Mouse (Mus musculus) liver, embryonic 12.5 days (tissue): ENCODE data around the gene Itpkb. TPM values are rescaled to one million over a fixed set of nuclear protein-coding genes. Genes with fewer than 3 reads are reported as not detected.

Experiments
- ATAC-seq: fragments of 200-750 bp; cut with Nextera tagmentation; 2 replicates; pipeline ENCODE4 v1.8.0; 2017; ENCODE audit warnings: moderate number of reproducible peaks, mild to moderate bottlenecking, moderate library complexity
- H3K27ac ChIP-seq: fragments of 300-500 bp; sonication (generic); 2 replicates; pipeline ENCODE4 v1.5.1; 2016; ENCODE audit warnings: mild to moderate bottlenecking
- H3K27me3 ChIP-seq: fragments of 300-500 bp; sonication (generic); replicated peaks from 2 replicates; pipeline ENCODE4 v1.6.1; 2016; ENCODE audit warnings: mild to moderate bottlenecking, moderate library complexity
- H3K36me3 ChIP-seq: fragments of 300-500 bp; sonication (generic); 2 replicates; pipeline ENCODE4 v1.6.1; 2016; ENCODE audit warnings: mild to moderate bottlenecking, moderate library complexity
- H3K4me1 ChIP-seq: fragments of 300-500 bp; sonication (generic); 2 replicates; pipeline ENCODE4 v1.6.1; 2016
- H3K4me2 ChIP-seq: fragments of 300-500 bp; sonication (generic); 2 replicates; pipeline ENCODE4 v1.6.1; 2016; ENCODE audit warnings: mild to moderate bottlenecking, moderate library complexity
- H3K4me3 ChIP-seq: fragments of 300-500 bp; sonication (generic); 2 replicates; pipeline ENCODE4 v1.5.1; 2016; ENCODE audit warnings: mild to moderate bottlenecking, moderate library complexity
- H3K9ac ChIP-seq: fragments of 300-500 bp; sonication (generic); 2 replicates; pipeline ENCODE4 v1.6.1; 2016; ENCODE audit warnings: mild to moderate bottlenecking, moderate library complexity
- H3K9me3 ChIP-seq: fragments of 300-500 bp; sonication (generic); replicated peaks from 2 replicates; pipeline ENCODE4 v1.6.1; 2016; ENCODE audit warnings: mild to moderate bottlenecking, moderate library complexity
- WGBS: fragments of 180-500 bp; shearing (Covaris S2); methylation state at CpG from one replicate; pipeline ENCODE4 v1.1.7; 2016; ENCODE audit not compliant: insufficient replicate concordance; 5-methylcytosine and 5-hydroxymethylcytosine counted together
- polyA plus RNA-seq: library from polyadenylated mRNA; unstranded; fragments of >200 nt; fragmentation: Nextera tagmentation; extraction: Ambion mirVana; gene quantifications from 2 replicates; pipeline ENCODE4 v1.2.1, GENCODE M21; 2016

Gene Itpkb
- polyA plus RNA-seq, 1 experiment from 2014 or later = 4.3 TPM

- no peak overlapping the region for H3K27ac ChIP-seq
- no peak overlapping the region for H3K4me2 ChIP-seq
- 0 out of 2 replicates have a peak, but pooled peaks cover 3% of the 10 kb centered on the region for H3K27me3 ChIP-seq
- H3K9ac ChIP-seq = no peak overlapping the region
- H3K36me3 ChIP-seq = no peaks in the 10 kb centered on the region
- ATAC-seq = no peak
- no peaks in the 10 kb centered on the region for H3K9me3 ChIP-seq
- no peak overlapping the region for H3K4me3 ChIP-seq
- WGBS = 43% methylated on average over 4 of the region's 4 CpGs
- H3K4me1 ChIP-seq = peaks cover 30% of the 10 kb centered on the region
Measured at GRCm38 (mm10) chr1:180300997-180301396, 29.3 kb upstream of the Itpkb start.

DNA sequence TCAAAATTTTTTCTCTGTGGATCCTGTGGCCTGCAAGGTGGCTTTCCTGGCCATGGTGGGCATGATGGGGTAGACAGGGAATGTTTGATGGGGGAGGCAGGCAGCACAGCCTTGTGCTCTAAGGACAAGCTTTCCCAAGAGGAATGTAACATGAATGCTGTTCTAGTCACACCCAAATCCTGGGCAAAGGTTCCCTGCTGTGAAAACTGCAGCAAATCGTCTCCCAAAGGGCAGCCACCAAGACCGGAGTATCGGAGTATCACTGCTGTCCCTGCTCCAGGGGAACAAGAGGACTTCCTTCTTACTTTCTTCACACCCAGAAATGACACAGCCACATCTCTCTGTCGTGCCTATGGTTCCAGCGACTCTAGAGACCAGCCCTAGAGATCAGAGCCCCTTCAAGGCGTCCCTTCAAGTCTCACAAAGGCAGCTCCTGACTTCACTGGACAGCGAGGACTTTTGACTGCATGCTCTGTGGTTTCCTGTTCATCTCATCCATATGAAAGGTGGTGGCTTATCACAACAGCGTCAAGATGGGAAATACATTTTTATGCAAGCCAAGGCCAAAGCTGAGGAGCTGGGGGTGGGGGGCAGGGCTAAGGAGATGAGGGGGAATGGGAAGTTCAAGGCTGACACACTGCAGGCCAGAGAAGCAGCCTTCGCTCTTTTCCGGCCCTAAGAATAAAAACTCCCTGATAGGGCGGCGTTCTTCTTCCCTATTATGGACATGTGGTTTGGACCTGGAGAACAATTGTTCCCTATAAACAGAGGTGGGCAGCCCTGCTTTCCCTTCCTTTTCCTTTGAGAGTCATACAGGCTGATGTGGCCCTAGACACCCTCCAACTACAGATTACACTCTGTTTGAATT, 27.8 kb upstream of the Itpkb start:
- Histone ChIP-seq H3K4me1 (peaks cover 39% of the 10 kb centered on the region), H3K4me2 (no peak overlapping the region), H3K36me3 (no peaks in the 10 kb centered on the region), H3K9me3 (no peaks in the 10 kb centered on the region), H3K27me3 (0 out of 2 replicates have a peak, but pooled peaks cover 3% of the 10 kb centered on the region), H3K9ac (no peak overlapping the region), H3K4me3 (no peak overlapping the region), H3K27ac (peak overlapping the region; percentile 42)
- 19% methylated on average over 12 of the region's 12 CpGs for WGBS
- ATAC-seq = peak; percentile 62

DNA sequence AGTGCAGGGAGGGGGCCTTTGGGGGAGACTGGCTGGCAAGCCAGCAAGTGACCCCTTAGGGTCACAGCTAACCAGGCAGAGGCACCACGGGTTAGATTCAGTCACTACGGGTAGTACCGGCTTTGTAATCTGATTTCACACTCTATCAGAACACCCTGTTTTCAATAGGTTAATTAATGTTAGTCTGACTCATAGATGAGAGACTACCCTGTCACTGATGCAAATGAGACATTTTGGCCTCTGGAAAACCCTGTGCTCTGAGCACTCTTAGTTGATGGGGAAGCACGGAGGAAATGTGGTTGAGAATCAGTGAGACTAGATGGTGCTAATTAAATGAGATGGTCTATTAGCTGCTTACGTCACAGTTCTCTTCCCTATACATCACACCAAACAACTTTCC, 26.7 kb upstream of the Itpkb start:
- Histone ChIP-seq H3K36me3 (no peaks in the 10 kb centered on the region), H3K27me3 (0 out of 2 replicates have a peak, but pooled peaks cover 3% of the 10 kb centered on the region), H3K4me1 (peaks cover 37% of the 10 kb centered on the region), H3K4me2 (no peak overlapping the region), H3K9me3 (no peaks in the 10 kb centered on the region), H3K4me3 (no peak overlapping the region), H3K9ac (no peak overlapping the region), H3K27ac (peak overlapping the region; percentile 27; the same call in 1 of the 2 replicates)
- WGBS = 67% methylated on average over 5 of the region's 5 CpGs
- no peak for ATAC-seq

DNA sequence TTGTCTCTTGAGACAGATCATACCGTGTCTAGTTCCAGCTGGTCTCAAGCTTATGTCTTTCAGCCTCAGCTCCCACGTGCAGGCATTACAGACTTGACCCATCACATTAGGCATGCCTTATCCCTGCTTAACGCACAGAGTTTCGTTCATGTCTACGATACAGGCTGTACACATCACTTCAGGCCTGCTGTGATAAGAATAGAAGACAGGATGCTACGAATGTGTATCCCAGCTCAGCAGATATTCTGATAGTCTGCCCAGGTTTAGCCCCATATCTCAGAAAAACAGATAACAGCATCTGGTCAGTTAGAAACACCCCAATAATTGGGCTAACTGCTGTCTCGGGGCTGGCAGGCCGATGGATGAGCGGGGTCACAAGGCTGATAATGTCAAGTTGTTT, 23.4 kb upstream of the Itpkb start:
- H3K4me3 ChIP-seq = no peak overlapping the region
- ATAC-seq = peak; percentile 60
- WGBS = 23% methylated on average over 9 of the region's 9 CpGs
- H3K9me3 ChIP-seq = no peaks in the 10 kb centered on the region
- H3K4me1 ChIP-seq = peaks cover 36% of the 10 kb centered on the region
- H3K27me3 ChIP-seq = 0 out of 2 replicates have a peak, but pooled peaks cover 5% of the 10 kb centered on the region
- no peak overlapping the region for H3K9ac ChIP-seq
- no peak overlapping the region for H3K27ac ChIP-seq
- no peaks in the 10 kb centered on the region for H3K36me3 ChIP-seq
- no peak overlapping the region for H3K4me2 ChIP-seq

DNA sequence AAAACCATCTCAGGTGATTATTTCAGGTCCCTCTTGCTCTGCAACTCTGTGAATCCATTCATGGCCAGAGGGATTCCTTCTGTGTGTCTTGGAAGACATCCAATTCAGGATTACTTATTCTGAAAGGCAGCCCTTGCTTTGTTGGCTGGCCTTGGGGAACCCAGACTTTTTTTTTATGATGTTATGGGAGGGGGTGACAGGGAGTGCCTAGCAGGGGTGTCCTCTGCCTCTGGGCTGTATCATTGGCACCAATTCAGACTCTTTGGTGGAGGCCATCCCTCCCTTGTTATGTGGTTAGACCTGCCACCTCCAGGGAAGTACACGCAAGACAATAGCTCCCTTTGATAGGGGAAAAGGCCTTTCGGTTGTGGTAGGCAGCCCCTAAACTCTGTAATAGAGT, 22.6 kb upstream of the Itpkb start:
- ATAC-seq = no peak
- Histone ChIP-seq H3K9ac (no peak overlapping the region), H3K36me3 (no peaks in the 10 kb centered on the region), H3K4me1 (peaks cover 28% of the 10 kb centered on the region), H3K27me3 (peaks cover 10% of the 10 kb centered on the region; the same call in 1 of the 2 replicates), H3K4me2 (no peak overlapping the region), H3K4me3 (no peak overlapping the region), H3K9me3 (no peaks in the 10 kb centered on the region), H3K27ac (no peak overlapping the region)
- 73% methylated on average over 2 of the region's 2 CpGs for WGBS

DNA sequence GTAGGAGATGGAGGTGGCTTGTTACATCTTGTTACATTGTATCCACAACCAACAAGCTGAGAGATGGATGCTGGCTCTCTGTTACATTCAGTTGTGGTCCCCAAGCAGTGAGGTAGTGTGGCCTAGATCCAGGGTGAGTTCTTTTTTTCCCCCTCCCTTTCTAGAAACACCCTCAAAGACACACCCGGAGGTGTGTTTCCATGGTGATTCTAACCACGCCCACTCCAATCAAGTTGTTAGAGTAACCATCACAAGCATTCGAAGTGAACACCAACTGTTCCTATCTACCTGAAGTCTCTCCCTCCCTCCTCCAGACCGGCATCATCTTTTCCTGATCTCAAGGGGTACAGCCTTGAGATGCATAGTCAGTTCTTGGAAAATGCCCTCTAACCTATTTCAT, 21.4 kb upstream of the Itpkb start:
- no peak for ATAC-seq
- Histone ChIP-seq H3K4me2 (no peak overlapping the region), H3K27ac (no peak overlapping the region), H3K27me3 (peaks cover 21% of the 10 kb centered on the region), H3K4me1 (peaks cover 26% of the 10 kb centered on the region), H3K36me3 (no peaks in the 10 kb centered on the region), H3K9ac (no peak overlapping the region), H3K4me3 (no peak overlapping the region), H3K9me3 (no peaks in the 10 kb centered on the region)
- 52% methylated on average over 4 of the region's 4 CpGs for WGBS

GRCm38 (mm10) chr1:180312286-180312685, 18.0 kb upstream of the Itpkb start:
- Histone ChIP-seq H3K36me3 (no peaks in the 10 kb centered on the region), H3K4me3 (no peak overlapping the region), H3K27ac (no peak overlapping the region), H3K4me2 (no peak overlapping the region), H3K27me3 (peaks cover 34% of the 10 kb centered on the region), H3K9me3 (no peaks in the 10 kb centered on the region), H3K9ac (no peak overlapping the region), H3K4me1 (peaks cover 23% of the 10 kb centered on the region)
- WGBS = 65% methylated on average over 6 of the region's 6 CpGs
- ATAC-seq = no peak

- Histone ChIP-seq H3K27me3 (peaks cover 34% of the 10 kb centered on the region), H3K9ac (no peak overlapping the region), H3K4me3 (no peak overlapping the region), H3K4me1 (peaks cover 24% of the 10 kb centered on the region), H3K9me3 (no peaks in the 10 kb centered on the region), H3K36me3 (no peaks in the 10 kb centered on the region), H3K4me2 (no peak overlapping the region), H3K27ac (no peak overlapping the region)
- 46% methylated on average over 6 of the region's 6 CpGs for WGBS
- no peak for ATAC-seq
Measured at GRCm38 (mm10) chr1:180312792-180313311, 17.4 kb upstream of the Itpkb start.

DNA sequence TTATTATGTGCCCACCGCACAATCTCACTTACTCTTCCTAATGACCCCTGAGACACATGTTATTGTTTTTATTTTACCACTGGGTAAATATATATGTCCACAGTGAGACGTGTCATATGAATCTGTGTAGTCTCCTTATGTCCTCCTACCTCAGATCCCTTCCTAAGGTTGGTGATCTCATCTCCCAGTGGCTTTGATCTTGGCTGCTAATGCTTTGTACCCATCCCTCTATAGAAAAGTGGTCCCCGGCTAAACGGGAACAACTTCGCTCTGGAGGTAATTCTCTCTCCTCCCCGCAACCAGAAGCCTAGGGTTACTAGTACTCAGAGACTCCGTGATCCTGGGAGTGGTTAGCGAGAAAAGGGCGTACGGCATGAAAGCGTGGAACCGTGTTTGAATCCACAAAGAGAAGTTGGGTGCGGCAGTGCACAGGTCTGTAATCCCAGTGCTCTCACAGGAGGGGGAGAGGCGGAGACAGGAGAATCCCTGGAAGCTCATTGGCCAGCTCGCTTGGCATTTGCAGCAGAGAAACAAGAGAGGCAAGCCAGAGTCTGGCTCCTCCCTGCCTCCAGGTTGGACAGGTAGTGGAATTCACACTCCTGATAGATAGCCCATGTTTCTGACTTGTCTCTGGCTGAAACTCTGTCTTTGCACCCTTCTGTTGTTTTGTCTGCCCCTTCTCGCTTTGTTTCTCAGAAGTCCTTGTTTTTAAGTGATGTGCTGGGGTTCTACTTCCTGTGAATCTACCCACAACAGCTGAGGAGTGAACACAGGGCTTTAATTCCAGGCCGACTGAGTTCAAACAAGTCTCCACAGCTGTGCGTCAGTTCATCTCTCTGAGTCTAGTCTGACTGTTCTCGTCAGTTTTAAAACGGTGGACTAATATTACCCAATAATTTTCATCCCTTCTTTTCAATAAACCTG, 16.5 kb upstream of the Itpkb start:
- no peak overlapping the region for H3K9ac ChIP-seq
- H3K4me2 ChIP-seq = peak overlapping the region; percentile 40
- H3K4me1 ChIP-seq = peaks cover 32% of the 10 kb centered on the region
- H3K27ac ChIP-seq = no peak overlapping the region
- ATAC-seq = no peak
- H3K9me3 ChIP-seq = no peaks in the 10 kb centered on the region
- H3K4me3 ChIP-seq = 0 out of 2 replicates have a peak overlapping the region, but pooled peaks have one; percentile 11
- peaks cover 34% of the 10 kb centered on the region for H3K27me3 ChIP-seq
- WGBS = 18% methylated on average over 20 of the region's 20 CpGs
- H3K36me3 ChIP-seq = no peaks in the 10 kb centered on the region

DNA sequence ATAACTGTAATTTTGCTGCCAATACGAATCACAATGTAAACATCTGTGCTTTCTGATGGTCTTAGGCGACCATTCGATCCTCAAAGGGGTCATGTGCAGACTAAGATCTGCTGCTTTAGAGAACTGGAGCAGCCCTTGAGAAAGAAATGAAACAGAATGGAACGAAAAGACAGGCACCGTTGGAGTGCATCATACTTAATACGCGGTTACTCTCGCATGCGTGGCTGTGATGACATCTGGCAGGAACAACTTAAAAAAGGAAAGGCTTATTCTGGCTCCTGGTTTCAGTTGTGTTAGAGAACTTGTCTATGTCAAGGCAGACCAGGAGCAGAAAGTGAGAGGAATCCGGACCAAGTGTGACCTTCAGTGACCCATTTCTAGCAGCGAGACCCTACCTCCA, 15.6 kb upstream of the Itpkb start:
- Histone ChIP-seq H3K9me3 (no peaks in the 10 kb centered on the region), H3K27me3 (peaks cover 34% of the 10 kb centered on the region), H3K4me1 (peaks cover 32% of the 10 kb centered on the region), H3K9ac (no peak overlapping the region), H3K27ac (no peak overlapping the region), H3K36me3 (no peaks in the 10 kb centered on the region), H3K4me2 (no peak overlapping the region), H3K4me3 (no peak overlapping the region)
- ATAC-seq = no peak
- 61% methylated on average over 11 of the region's 11 CpGs for WGBS

DNA sequence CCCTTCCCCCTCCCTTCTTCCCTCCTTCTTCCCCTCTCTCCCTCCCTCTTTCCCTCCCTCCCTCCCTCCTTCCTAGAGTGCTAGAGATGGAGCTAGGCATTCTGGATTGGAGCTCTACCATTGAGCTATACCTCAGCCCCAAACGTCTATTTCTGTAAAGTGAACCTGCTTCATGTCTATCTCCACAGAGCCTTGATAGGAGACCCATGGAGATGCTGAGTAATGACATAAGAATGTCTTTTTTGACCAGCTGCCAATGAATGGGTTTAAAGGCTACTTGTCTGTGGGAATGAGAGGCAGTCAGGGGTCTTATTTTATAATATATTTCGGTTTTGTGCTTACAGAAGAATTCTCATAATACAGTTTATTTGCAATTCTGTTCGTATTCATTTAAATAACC, 15.2 kb upstream of the Itpkb start:
- no peak overlapping the region for H3K9ac ChIP-seq
- WGBS = 59% methylated on average over 3 of the region's 3 CpGs

More for the DNA sequence above, 15.2 kb upstream of the Itpkb start:
- Histone ChIP-seq H3K27ac (no peak overlapping the region), H3K9me3 (no peaks in the 10 kb centered on the region), H3K27me3 (peaks cover 34% of the 10 kb centered on the region), H3K4me3 (no peak overlapping the region), H3K4me1 (peaks cover 29% of the 10 kb centered on the region), H3K4me2 (no peak overlapping the region), H3K36me3 (no peaks in the 10 kb centered on the region)
- no peak for ATAC-seq
